Mouse (Mus musculus) heart, embryonic 11.5 days (tissue): ENCODE data around the gene Tmod4. TPM values are rescaled to one million over a fixed set of nuclear protein-coding genes. Genes with fewer than 3 reads are reported as not detected.

Source experiments
- ATAC-seq: fragments of 200-750 bp; cut with Nextera tagmentation; replicated peaks from 2 replicates; pipeline ENCODE4 v1.8.0; 2017; ENCODE audit warnings: moderate library complexity; ENCODE audit not compliant: insufficient number of reproducible peaks, low FRiP score, low TSS enrichment
- H3K27ac ChIP-seq: fragments of 300-500 bp; sonication (generic); 2 replicates; pipeline ENCODE4 v1.5.1; 2014; ENCODE audit warnings: mild to moderate bottlenecking, low read depth, low read length
- H3K27me3 ChIP-seq: fragments of 300-500 bp; sonication (generic); 2 replicates; pipeline ENCODE4 v1.6.1; 2014; ENCODE audit warnings: mild to moderate bottlenecking, low read length, mixed read lengths; ENCODE audit not compliant: control insufficient read depth, insufficient read depth
- H3K36me3 ChIP-seq: fragments of 300-500 bp; sonication (generic); 2 replicates; pipeline ENCODE4 v1.6.1; 2014; ENCODE audit warnings: mild to moderate bottlenecking, low read length, moderate library complexity, mixed read lengths; ENCODE audit not compliant: control insufficient read depth, insufficient read depth
- H3K4me1 ChIP-seq: fragments of 300-500 bp; sonication (generic); 2 replicates; pipeline ENCODE4 v1.6.1; 2014; ENCODE audit warnings: low read length; ENCODE audit not compliant: control insufficient read depth, insufficient read depth
- H3K4me2 ChIP-seq: fragments of 300-500 bp; sonication (generic); 2 replicates; pipeline ENCODE4 v1.6.1; 2014; ENCODE audit warnings: mild to moderate bottlenecking, moderate library complexity
- H3K4me3 ChIP-seq: fragments of 300-500 bp; sonication (generic); 2 replicates; pipeline ENCODE4 v1.5.1; 2014; ENCODE audit warnings: low read depth, low read length
- H3K9ac ChIP-seq: fragments of 300-500 bp; sonication (generic); 2 replicates; pipeline ENCODE4 v1.6.1; 2014; ENCODE audit warnings: mild to moderate bottlenecking, low read depth, low read length, moderate library complexity
- H3K9me3 ChIP-seq: fragments of 300-500 bp; sonication (generic); replicated peaks from 2 replicates; pipeline ENCODE4 v1.6.1; 2016; ENCODE audit warnings: low read length; ENCODE audit not compliant: control insufficient read depth
- WGBS: fragments of 180-500 bp; shearing (Covaris S2); extraction: QIAGEN DNeasy Blood & Tissue Kit; methylation state at CpG from one replicate; pipeline ENCODE4 v1.1.7; 2014; ENCODE audit not compliant: insufficient replicate concordance; 5-methylcytosine and 5-hydroxymethylcytosine counted together
- polyA plus RNA-seq: library from polyadenylated mRNA; unstranded; fragments of >200 nt; fragmentation: Nextera tagmentation; extraction: Ambion mirVana; gene quantifications from 2 replicates; pipeline ENCODE4 v1.2.1, GENCODE M21; 2014

Gene Tmod4
- polyA plus RNA-seq, 1 experiment from 2014 or later = 0.53 TPM

DNA sequence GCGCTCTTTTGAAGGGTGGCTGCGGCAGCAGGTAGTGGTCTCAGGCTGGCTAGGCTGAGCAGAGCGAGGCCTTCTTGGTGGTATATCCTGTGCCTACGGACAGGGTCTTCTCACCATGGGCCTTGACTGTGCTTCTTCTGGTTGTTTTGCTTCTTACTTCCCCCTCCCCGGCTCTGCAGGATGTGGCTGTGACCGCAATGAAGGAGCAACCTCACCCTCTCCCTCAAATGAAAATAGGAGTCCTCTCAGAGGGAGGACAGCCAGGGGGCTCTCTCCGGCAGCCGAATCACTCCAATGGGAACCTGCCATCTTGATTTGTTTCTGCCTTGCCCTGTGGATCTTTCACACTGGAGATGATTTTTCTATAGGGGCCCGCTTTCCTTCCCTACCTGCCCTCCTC lies 17.2 kb downstream of the Tmod4 start:
- WGBS = 89% methylated on average over 9 of the region's 9 CpGs
- H3K4me1 ChIP-seq = no peaks in the 10 kb centered on the region
- no peak overlapping the region for H3K4me3 ChIP-seq
- H3K36me3 ChIP-seq = no peaks in the 10 kb centered on the region
- H3K27ac ChIP-seq = no peak overlapping the region
- peaks cover 2% of the 10 kb centered on the region; the same call in 1 of the 2 replicates for H3K27me3 ChIP-seq
- ATAC-seq = no peak
- H3K9me3 ChIP-seq = no peaks in the 10 kb centered on the region
- H3K4me2 ChIP-seq = no peak overlapping the region
- H3K9ac ChIP-seq = no peak overlapping the region

DNA sequence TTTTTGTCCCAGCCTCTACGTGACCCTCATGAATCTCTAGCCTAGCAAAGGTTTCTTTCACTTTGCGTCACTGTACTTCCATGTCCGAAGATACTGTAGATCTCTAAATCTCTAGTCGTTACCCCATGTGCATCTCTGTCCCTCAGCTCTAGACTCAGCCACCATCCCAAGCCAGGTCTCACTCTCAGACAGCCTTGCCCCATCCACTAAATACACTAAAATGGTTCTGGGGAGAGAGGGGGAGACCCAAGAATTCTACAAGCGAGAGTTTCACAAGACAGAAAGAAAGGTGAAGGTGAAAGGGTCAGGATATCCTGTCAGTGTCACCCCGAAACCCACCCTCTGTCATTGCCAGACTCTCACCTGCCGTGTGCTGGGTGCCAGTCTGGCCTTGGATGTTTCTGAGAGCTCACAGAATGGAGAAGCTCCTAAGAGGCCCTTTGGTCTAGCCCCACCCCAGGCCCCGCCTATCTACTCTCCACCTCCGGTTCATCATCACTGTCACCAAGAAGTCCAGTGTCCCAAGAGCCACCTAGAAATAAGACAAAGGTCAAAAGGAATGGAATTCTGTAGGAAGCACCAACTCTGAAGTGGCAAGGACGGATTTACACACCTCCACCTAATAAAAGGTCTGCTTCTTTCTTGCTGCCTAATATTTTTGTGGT lies 17.8 kb downstream of the Tmod4 start, which contains the start of gene Tnfaip8l2:
Gene Tnfaip8l2 (minus strand): TSS at position 409 of the 665 bp plus-strand sequence.
- Histone ChIP-seq H3K9ac (no peak within 1 kb of the TSS), H3K4me2 (no peak within 1 kb of the TSS), H3K27ac (no peak within 1 kb of the TSS), H3K9me3 (no peaks in the 10 kb centered on the region), H3K36me3 (no peaks in the 10 kb centered on the region), H3K4me1 (no peaks in the 10 kb centered on the region), H3K4me3 (no peak within 1 kb of the TSS), H3K27me3 (peaks cover 2% of the 10 kb centered on the region; the same call in 1 of the 2 replicates)
- 77% methylated on average over 10 of the region's 10 CpGs for WGBS
- ATAC-seq = no peak

DNA sequence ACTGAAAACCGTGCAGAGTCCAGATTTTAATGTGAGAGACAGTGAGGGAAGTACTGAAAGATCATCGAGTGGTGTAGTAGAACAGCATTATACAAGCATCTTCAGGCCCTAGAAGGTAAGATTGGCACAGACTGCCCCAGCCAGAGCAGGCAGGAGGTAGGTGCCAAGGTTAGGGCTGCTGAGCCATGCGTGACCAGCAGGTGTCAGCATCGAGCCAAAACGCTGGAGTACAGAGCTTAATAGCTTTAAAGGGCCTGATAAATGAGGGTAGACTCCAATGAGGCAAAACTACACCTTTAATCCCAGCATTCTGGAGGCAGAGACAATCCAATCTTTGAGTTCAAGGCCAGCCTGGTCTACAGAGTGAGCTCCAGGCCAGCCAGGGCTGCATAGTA lies 18.3 kb downstream of the Tmod4 start:
- no peaks in the 10 kb centered on the region for H3K9me3 ChIP-seq
- H3K4me3 ChIP-seq = no peak overlapping the region
- H3K4me2 ChIP-seq = no peak overlapping the region
- no peak overlapping the region for H3K9ac ChIP-seq
- 9% methylated on average over 5 of the region's 5 CpGs for WGBS
- H3K4me1 ChIP-seq = no peaks in the 10 kb centered on the region
- no peaks in the 10 kb centered on the region for H3K36me3 ChIP-seq
- H3K27me3 ChIP-seq = peaks cover 2% of the 10 kb centered on the region; the same call in 1 of the 2 replicates
- H3K27ac ChIP-seq = no peak overlapping the region
- ATAC-seq = no peak

DNA sequence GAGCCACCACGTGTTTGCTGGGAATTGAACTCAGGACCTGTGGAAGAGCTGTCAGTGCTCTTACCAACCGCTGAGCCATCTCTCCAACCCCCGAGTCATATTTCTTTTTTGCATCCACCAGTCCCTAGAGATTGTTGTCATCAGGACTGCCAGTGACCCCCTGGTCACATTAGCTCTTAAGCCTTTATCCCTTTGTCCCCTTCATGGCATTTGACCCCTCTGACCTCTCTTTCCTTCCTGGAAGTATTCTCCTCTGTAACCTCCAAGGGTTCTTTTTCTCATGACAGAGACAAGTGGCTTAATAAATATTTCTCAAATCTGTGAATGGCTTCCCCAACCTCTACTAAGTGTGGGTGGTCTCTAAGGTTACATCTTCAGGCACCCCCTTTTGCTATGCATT lies 23.6 kb downstream of the Tmod4 start:
- no peak overlapping the region for H3K4me3 ChIP-seq
- H3K36me3 ChIP-seq = no peaks in the 10 kb centered on the region
- H3K4me2 ChIP-seq = no peak overlapping the region
- WGBS = 58% methylated on average over 3 of the region's 3 CpGs
- H3K27ac ChIP-seq = no peak overlapping the region
- H3K9me3 ChIP-seq = no peaks in the 10 kb centered on the region
- ATAC-seq = no peak
- H3K4me1 ChIP-seq = no peaks in the 10 kb centered on the region
- H3K9ac ChIP-seq = no peak overlapping the region
- no peaks in the 10 kb centered on the region for H3K27me3 ChIP-seq

DNA sequence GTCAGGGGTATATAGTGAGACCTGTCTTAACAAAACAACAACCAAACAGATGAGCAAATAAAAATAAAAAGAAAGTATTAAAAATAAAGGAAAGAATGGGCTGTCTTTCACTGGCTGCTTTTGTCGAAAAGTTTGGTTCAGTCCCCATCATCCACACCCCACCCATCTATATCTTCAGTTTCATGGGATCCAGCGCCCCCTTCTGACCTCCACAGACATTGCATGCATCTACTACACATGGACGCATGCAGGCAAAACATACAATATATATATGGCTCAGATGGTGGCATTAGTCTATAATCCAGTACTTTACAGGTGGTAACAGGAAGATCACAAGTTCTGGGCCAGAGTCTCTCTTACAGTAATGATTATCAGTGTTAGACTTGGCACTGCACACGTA lies 29.6 kb downstream of the Tmod4 start:
- WGBS = 46% methylated on average over 4 of the region's 4 CpGs
- Histone ChIP-seq H3K9ac (no peak overlapping the region), H3K27ac (no peak overlapping the region), H3K4me3 (no peak overlapping the region), H3K4me2 (no peak overlapping the region), H3K9me3 (no peaks in the 10 kb centered on the region), H3K27me3 (0 out of 2 replicates have a peak, but pooled peaks cover 1% of the 10 kb centered on the region), H3K36me3 (no peaks in the 10 kb centered on the region), H3K4me1 (no peaks in the 10 kb centered on the region)
- ATAC-seq = no peak

DNA sequence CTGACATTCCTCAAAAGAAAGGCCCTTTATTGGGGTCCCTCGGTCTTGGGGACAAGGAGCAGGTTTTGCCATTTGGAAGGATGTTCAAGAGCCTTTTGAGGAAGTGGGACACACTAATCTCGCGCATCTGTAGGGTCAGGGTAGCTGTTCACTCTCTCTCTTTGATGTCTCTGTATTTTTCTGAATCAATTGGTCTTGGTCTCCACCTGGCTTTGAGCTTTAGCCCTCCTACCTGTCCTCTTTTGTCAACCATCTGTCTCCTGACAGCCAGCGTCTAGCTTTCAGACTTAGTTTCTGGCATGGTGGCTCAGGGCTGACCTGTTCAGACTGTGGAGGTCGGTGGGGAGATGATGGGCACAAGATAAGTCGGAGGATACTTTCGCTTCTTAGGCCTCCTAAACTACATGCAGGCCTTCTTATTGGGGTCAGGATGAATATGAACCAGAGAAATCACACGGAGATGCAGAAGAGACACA lies 35.3 kb downstream of the Tmod4 start:
- H3K27ac ChIP-seq = no peak overlapping the region
- H3K9ac ChIP-seq = peak overlapping the region; percentile 63

DNA sequence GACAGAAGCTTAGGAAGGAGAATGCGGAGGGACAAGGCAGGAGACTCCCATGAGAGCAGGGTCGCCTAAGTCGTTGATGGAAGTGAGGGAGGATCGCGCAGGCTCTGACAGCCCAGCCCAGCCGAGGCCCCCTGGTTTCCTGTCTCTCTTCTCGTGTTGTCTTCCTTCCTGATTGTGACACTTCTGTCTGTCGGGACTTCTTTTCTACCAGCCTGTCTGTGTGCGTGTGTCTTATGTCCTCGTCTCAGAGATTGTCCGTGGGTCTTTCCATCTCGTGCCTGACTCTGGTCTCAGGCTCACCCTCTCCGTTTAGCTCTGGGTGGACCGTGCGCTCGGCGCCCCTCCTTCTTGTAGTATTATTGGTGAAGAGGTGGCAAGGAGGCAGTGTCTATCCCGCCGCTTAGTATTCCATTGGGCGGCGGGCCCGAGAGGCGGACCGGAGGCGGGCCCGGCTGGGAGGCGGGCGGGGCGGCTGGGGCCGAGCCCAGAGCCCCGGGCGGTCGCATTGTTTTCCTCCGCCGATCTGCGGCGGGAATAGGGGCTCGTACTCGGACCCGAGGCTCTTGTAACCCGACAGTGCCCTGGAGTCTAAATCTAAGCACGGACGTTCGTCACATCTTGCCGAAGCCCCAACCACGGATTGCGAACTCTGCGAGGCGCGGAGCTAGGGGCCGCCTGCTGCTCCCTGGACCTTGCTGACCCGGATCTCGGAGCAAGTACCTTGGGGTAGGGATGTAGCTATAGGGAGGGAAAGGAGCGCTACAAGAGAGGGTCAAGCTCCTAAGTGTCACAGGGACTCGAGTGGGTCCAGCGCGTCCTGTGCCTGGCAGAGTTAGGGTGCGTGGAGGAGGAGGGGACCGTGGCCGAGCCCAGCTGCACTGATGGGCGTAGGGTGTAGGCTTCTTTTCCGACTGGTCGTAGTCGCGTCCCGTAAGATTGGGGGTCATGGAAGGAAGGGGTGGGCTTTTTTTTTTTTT lies 36.0 kb downstream of the Tmod4 start, which contains the start of gene Sema6c:
Gene Sema6c (plus strand): TSS at position 471 of the 977 bp plus-strand sequence.
- Histone ChIP-seq H3K4me2 (peak within 1 kb of the TSS; percentile 96), H3K9me3 (no peaks in the 10 kb centered on the region), H3K27me3 (peaks cover 9% of the 10 kb centered on the region), H3K4me1 (peaks cover 29% of the 10 kb centered on the region), H3K27ac (no peak within 1 kb of the TSS), H3K9ac (peak within 1 kb of the TSS; percentile 78), H3K36me3 (no peaks in the 10 kb centered on the region), H3K4me3 (peak within 1 kb of the TSS; percentile 76)
- under 1% methylated on average over 66 of the region's 66 CpGs for WGBS
- ATAC-seq = peak; percentile 90

More for the DNA sequence above, 35.3 kb downstream of the Tmod4 start:
- Histone ChIP-seq H3K36me3 (no peaks in the 10 kb centered on the region), H3K4me2 (peak overlapping the region; percentile 96), H3K4me3 (peak overlapping the region; percentile 76), H3K9me3 (no peaks in the 10 kb centered on the region), H3K4me1 (peaks cover 29% of the 10 kb centered on the region), H3K27me3 (peaks cover 9% of the 10 kb centered on the region)
- ATAC-seq = no peak
- WGBS = 11% methylated on average over 8 of the region's 8 CpGs

DNA sequence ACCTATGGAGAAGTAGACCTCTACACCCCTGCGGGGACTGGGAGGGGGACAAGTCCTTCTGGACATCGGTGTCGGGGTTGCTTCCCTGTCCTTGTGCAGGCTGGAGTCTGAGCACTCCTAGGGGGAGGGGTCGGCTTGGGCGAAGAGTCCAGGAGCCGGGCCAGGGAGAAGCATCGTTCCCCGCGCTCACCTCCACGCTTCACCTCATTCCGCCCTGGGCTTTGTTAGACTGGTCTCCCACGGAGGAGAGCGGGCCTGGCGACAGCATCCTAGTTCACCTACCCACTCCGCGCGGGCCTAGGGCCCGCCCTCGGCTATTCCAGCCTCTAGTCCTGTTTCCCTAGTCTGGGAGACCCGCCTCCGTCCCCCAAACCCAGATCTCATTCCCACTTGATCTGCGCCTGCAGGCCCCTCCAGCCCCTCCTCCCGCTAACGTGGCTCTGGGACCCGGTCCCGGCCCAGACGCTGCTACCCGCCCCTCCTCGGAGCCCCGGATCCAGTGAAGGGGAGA lies 36.8 kb downstream of the Tmod4 start:
- Histone ChIP-seq H3K27me3 (peaks cover 9% of the 10 kb centered on the region), H3K4me1 (peaks cover 29% of the 10 kb centered on the region), H3K9me3 (no peaks in the 10 kb centered on the region), H3K4me2 (peak overlapping the region; percentile 96), H3K4me3 (peak overlapping the region; percentile 76), H3K9ac (peak overlapping the region; percentile 78), H3K36me3 (no peaks in the 10 kb centered on the region), H3K27ac (no peak overlapping the region)
- ATAC-seq = no peak
- WGBS = under 1% methylated on average over 30 of the region's 30 CpGs
